Mouse (Mus musculus) lung, adult 2 months (tissue): ENCODE data around the gene Arid3c. TPM values are rescaled to one million over a fixed set of nuclear protein-coding genes. Genes with fewer than 3 reads are reported as not detected.
"Not testable (repeated sequence)": the region's sequence is repeated elsewhere in the genome, so short reads cannot be mapped to it uniquely, and the experiment has no call there.

Source experiments
- DNase-seq: peaks from one replicate; pipeline ENCODE4 v3.0.0; 2022
- H3K4me1 ChIP-seq: fragments of 200-500 bp; 2 replicates; pipeline ENCODE4 v1.6.1; 2011; ENCODE audit warnings: low read length; ENCODE audit not compliant: control insufficient read depth, insufficient read depth
- H3K4me3 ChIP-seq: fragments of 200-500 bp; replicated peaks from 2 replicates; pipeline ENCODE3; 2011; ENCODE audit warnings: low read depth, mild to moderate bottlenecking, control low read depth, low read length; ENCODE audit errors: extremely low read depth
- CTCF ChIP-seq: fragments of 200-500 bp; IDR thresholded peaks from 2 replicates; pipeline ENCODE4 v1.5.1; 2011; ENCODE audit warnings: mild to moderate bottlenecking, low read length, control low read depth; ENCODE audit not compliant: insufficient read depth
- POLR2A ChIP-seq: fragments of 200-500 bp; IDR thresholded peaks from 2 replicates; pipeline ENCODE4 v1.6.1; 2011; ENCODE audit warnings: low read depth, mild to moderate bottlenecking, control low read depth, low read length, borderline replicate concordance; ENCODE audit errors: extremely low read depth
- WGBS: fragments of 180-500 bp; shearing (Covaris S2); methylation state at CpG from one replicate; pipeline ENCODE4 v1.1.7; 2018; 5-methylcytosine and 5-hydroxymethylcytosine counted together
- polyA plus RNA-seq: library from polyadenylated mRNA; depleted of rRNA; stranded (reverse); fragments of >200 nt; gene quantifications from 2 replicates; pipeline ENCODE4 v1.2.3, GENCODE M21; 2012

Arid3c gene
- polyA plus RNA-seq, 1 experiment: not detected

GRCm38 (mm10) chr4:41688562-41688961 lies 42.4 kb downstream of the Arid3c start:
- not testable (repeated sequence) for H3K4me1 ChIP-seq, H3K4me3 ChIP-seq, DNase-seq
- 67% methylated on average over 1 of the region's 1 CpGs for WGBS

GRCm38 (mm10) chr4:41685882-41686492 lies 45.0 kb downstream of the Arid3c start:
- not testable (repeated sequence) for H3K4me3 ChIP-seq, H3K4me1 ChIP-seq, DNase-seq
- 72% methylated on average over 10 of the region's 10 CpGs for WGBS

- 6% methylated on average over 14 of the region's 14 CpGs for WGBS
- not testable (repeated sequence) for H3K4me1 ChIP-seq, H3K4me3 ChIP-seq, DNase-seq
Measured at GRCm38 (mm10) chr4:41684931-41685453, 46.0 kb downstream of the Arid3c start.

- not testable (repeated sequence) for H3K4me1 ChIP-seq, H3K4me3 ChIP-seq, DNase-seq
- WGBS: 17% methylated on average over 27 of the region's 27 CpGs
Measured at GRCm38 (mm10) chr4:41684131-41684930, 46.6 kb downstream of the Arid3c start.

- not testable (repeated sequence) for DNase-seq, H3K4me3 ChIP-seq, H3K4me1 ChIP-seq
- WGBS: 3% methylated on average over 5 of the region's 27 CpGs
Measured at GRCm38 (mm10) chr4:41683303-41683702, 47.6 kb downstream of the Arid3c start.

- 47% methylated on average over 6 of the region's 6 CpGs for WGBS
- Histone ChIP-seq H3K4me3 (no peak overlapping the region), H3K4me1 (no peaks in the 10 kb centered on the region)
- DNase-seq: no peak
- TF ChIP-seq CTCF (no peak), POLR2A (no peak)
Measured at GRCm38 (mm10) chr4:41682789-41683188, 48.2 kb downstream of the Arid3c start.

GRCm38 (mm10) chr4:41681947-41682346 lies 49.0 kb downstream of the Arid3c start:
- 75% methylated on average over 10 of the region's 10 CpGs for WGBS
- Histone ChIP-seq H3K4me1 (no peaks in the 10 kb centered on the region), H3K4me3 (no peak overlapping the region)
- DNase-seq: no peak
- no peak for TF ChIP-seq POLR2A
- no peak for TF ChIP-seq CTCF

GRCm38 (mm10) chr4:41681176-41681575 lies 49.8 kb downstream of the Arid3c start:
- no peak for DNase-seq
- TF ChIP-seq POLR2A (no peak), CTCF (no peak)

GRCm38 (mm10) chr4:41679291-41679690 lies 51.7 kb downstream of the Arid3c start:
- TF ChIP-seq CTCF: no peak
- TF ChIP-seq POLR2A: no peak
- Histone ChIP-seq H3K4me3 (no peak overlapping the region), H3K4me1 (no peaks in the 10 kb centered on the region)
- WGBS: 44% methylated on average over 2 of the region's 2 CpGs
- DNase-seq: no peak

More at GRCm38 (mm10) chr4:41681176-41681575, 49.8 kb downstream of the Arid3c start:
- no peaks in the 10 kb centered on the region for H3K4me1 ChIP-seq
- WGBS: 58% methylated on average over 4 of the region's 4 CpGs
- H3K4me3 ChIP-seq: no peak overlapping the region

- no peak for DNase-seq
- Histone ChIP-seq H3K4me1 (no peaks in the 10 kb centered on the region), H3K4me3 (no peak overlapping the region)
- WGBS: 64% methylated on average over 6 of the region's 6 CpGs
- TF ChIP-seq CTCF (no peak), POLR2A (no peak)
Measured at GRCm38 (mm10) chr4:41678863-41679262, 52.1 kb downstream of the Arid3c start.
